19 mouse cellular contexts compared by ENCODE assay signal in genomic region chr13:99452444-99452843, GRCm38 (mm10).
"Had no signal": no experiment of that assay in that cellular context is flagged by ENCODE, and none has a peak within 500 bp of the region (broad histone marks: within the 10 kb centered on the region; RNA-seq: fewer than 3 reads in every experiment).

No protein-coding gene starts in this region.

- H3K27ac ChIP-seq: kidney, embryonic 15.5 days; limb, embryonic 10.5 days; limb, embryonic 13.5 days; liver, embryonic 12.5 days; liver, embryonic 15.5 days; lung, embryonic 15.5 days; midbrain, embryonic 12.5 days had no signal

- H3K27me3 ChIP-seq: kidney, embryonic 15.5 days; limb, embryonic 13.5 days; liver, embryonic 12.5 days; liver, embryonic 15.5 days; lung, embryonic 15.5 days; midbrain, embryonic 12.5 days had no signal

- H3K4me3 ChIP-seq: kidney, embryonic 15.5 days; limb, embryonic 10.5 days; limb, embryonic 13.5 days; liver, embryonic 12.5 days; liver, embryonic 15.5 days; lung, embryonic 15.5 days; megakaryocyte, embryonic 14.5 days; midbrain, embryonic 12.5 days had no signal

- H3K4me2 ChIP-seq: kidney, embryonic 15.5 days; limb, embryonic 13.5 days; liver, embryonic 12.5 days; liver, embryonic 15.5 days; lung, embryonic 15.5 days; midbrain, embryonic 12.5 days had no signal

- H3K9me3 ChIP-seq: kidney, embryonic 15.5 days; limb, embryonic 10.5 days; limb, embryonic 13.5 days; liver, embryonic 12.5 days; liver, embryonic 15.5 days; lung, embryonic 15.5 days; midbrain, embryonic 12.5 days had no signal

- DNase-seq: kidney, adult 11 months; kidney, adult 8-10 months; kidney, postnatal 10 days; kidney, postnatal 36 days; liver; lung, adult 18-20 months; lung, postnatal 10 days; lung, postnatal 36 days; thymus, adult 18-20 months; thymus, postnatal 36 days had no signal

- ATAC-seq: liver, embryonic 12.5 days; midbrain, embryonic 16.5 days had no signal

- H3K4me1 ChIP-seq: liver, embryonic 12.5 days; liver, embryonic 15.5 days; megakaryocyte, embryonic 14.5 days had no signal

- H3K9ac ChIP-seq: kidney, embryonic 15.5 days; limb, embryonic 13.5 days; liver, embryonic 12.5 days; liver, embryonic 15.5 days; lung, embryonic 15.5 days; midbrain, embryonic 12.5 days had no signal

- H3K36me3 ChIP-seq: kidney, embryonic 15.5 days; limb, embryonic 10.5 days; limb, embryonic 13.5 days; liver, embryonic 12.5 days; liver, embryonic 15.5 days; lung, embryonic 15.5 days had no signal
